Mouse (Mus musculus): ENCODE measurements around the gene Ssbp3. TPM values are rescaled to one million over a fixed set of nuclear protein-coding genes. Genes with fewer than 3 reads are reported as not detected.

Ssbp3 gene
- polyA plus RNA-seq, 1 experiment from 2014 or later, result 108 TPM

- no peak for ATAC-seq (replicated peaks; ENCODE audit: low FRiP score)
Observed at GRCm38 (mm10) chr4:107082185-107082584, 171.7 kb downstream of the Ssbp3 start.

GRCm38 (mm10) chr4:107083126-107083525 is 172.6 kb downstream of the Ssbp3 start:
- no peak overlapping the region for H3K27ac ChIP-seq
- ATAC-seq (replicated peaks; ENCODE audit: low FRiP score), result no peak
- no peak overlapping the region for H3K4me2 ChIP-seq
- peaks cover 27% of the 10 kb centered on the region for H3K4me1 ChIP-seq
- H3K27me3 ChIP-seq, result no peaks in the 10 kb centered on the region
- H3K36me3 ChIP-seq, result no peaks in the 10 kb centered on the region
- no peak overlapping the region for H3K9ac ChIP-seq
- no peaks in the 10 kb centered on the region for H3K9me3 ChIP-seq (replicated peaks)
- 88% methylated on average over 4 of the region's 4 CpGs for WGBS
- H3K4me3 ChIP-seq (replicated peaks), result no peak overlapping the region

More at GRCm38 (mm10) chr4:107082185-107082584, 171.7 kb downstream of the Ssbp3 start:
- Histone ChIP-seq H3K4me3 (replicated peaks) (no peak overlapping the region), H3K9ac (no peak overlapping the region), H3K4me1 (peaks cover 27% of the 10 kb centered on the region), H3K4me2 (no peak overlapping the region), H3K27ac (peak overlapping the region; percentile 41), H3K36me3 (no peaks in the 10 kb centered on the region), H3K9me3 (replicated peaks) (no peaks in the 10 kb centered on the region), H3K27me3 (no peaks in the 10 kb centered on the region)
- WGBS, result 80% methylated on average over 3 of the region's 3 CpGs

GRCm38 (mm10) chr4:107084343-107084742 is 173.8 kb downstream of the Ssbp3 start:
- ATAC-seq (replicated peaks; ENCODE audit: low FRiP score), result no peak

GRCm38 (mm10) chr4:107084858-107085257 is 174.4 kb downstream of the Ssbp3 start:
- Histone ChIP-seq H3K4me2 (no peak overlapping the region), H3K9me3 (replicated peaks) (no peaks in the 10 kb centered on the region), H3K4me1 (peaks cover 27% of the 10 kb centered on the region), H3K27me3 (no peaks in the 10 kb centered on the region), H3K27ac (0 out of 2 replicates have a peak overlapping the region, but pooled peaks have one; percentile 73), H3K4me3 (replicated peaks) (no peak overlapping the region), H3K36me3 (no peaks in the 10 kb centered on the region), H3K9ac (no peak overlapping the region)
- peak; percentile 86 for ATAC-seq (replicated peaks; ENCODE audit: low FRiP score)
- WGBS, result 21% methylated on average over 6 of the region's 6 CpGs

More at GRCm38 (mm10) chr4:107084343-107084742, 173.8 kb downstream of the Ssbp3 start:
- Histone ChIP-seq H3K4me1 (peaks cover 27% of the 10 kb centered on the region), H3K36me3 (no peaks in the 10 kb centered on the region), H3K9me3 (replicated peaks) (no peaks in the 10 kb centered on the region), H3K9ac (no peak overlapping the region), H3K4me2 (no peak overlapping the region), H3K27me3 (no peaks in the 10 kb centered on the region), H3K4me3 (replicated peaks) (no peak overlapping the region), H3K27ac (peak overlapping the region; percentile 29)
- 58% methylated on average over 1 of the region's 1 CpGs for WGBS

- H3K4me2 ChIP-seq, result no peak overlapping the region
- WGBS, result 72% methylated on average over 14 of the region's 14 CpGs
Observed at GRCm38 (mm10) chr4:107091696-107092095, 181.2 kb downstream of the Ssbp3 start.

GRCm38 (mm10) chr4:107094484-107095187 is 184.1 kb downstream of the Ssbp3 start:
- no peaks in the 10 kb centered on the region for H3K9me3 ChIP-seq (replicated peaks)
- WGBS, result 73% methylated on average over 16 of the region's 16 CpGs
- no peak overlapping the region for H3K4me3 ChIP-seq (replicated peaks)
- 0 out of 2 replicates have a peak, but pooled peaks cover 8% of the 10 kb centered on the region for H3K27me3 ChIP-seq
- H3K4me1 ChIP-seq, result peaks cover 9% of the 10 kb centered on the region; the same call in 1 of the 2 replicates
- no peaks in the 10 kb centered on the region for H3K36me3 ChIP-seq
- H3K9ac ChIP-seq, result no peak overlapping the region
- H3K27ac ChIP-seq, result no peak overlapping the region
- no peak for ATAC-seq (replicated peaks; ENCODE audit: low FRiP score)
- no peak overlapping the region for H3K4me2 ChIP-seq

More at GRCm38 (mm10) chr4:107091696-107092095, 181.2 kb downstream of the Ssbp3 start:
- ATAC-seq (replicated peaks; ENCODE audit: low FRiP score), result no peak
- Histone ChIP-seq H3K27ac (no peak overlapping the region), H3K4me1 (peaks cover 3% of the 10 kb centered on the region; the same call in 1 of the 2 replicates), H3K36me3 (no peaks in the 10 kb centered on the region), H3K27me3 (no peaks in the 10 kb centered on the region), H3K9me3 (replicated peaks) (no peaks in the 10 kb centered on the region), H3K4me3 (replicated peaks) (no peak overlapping the region), H3K9ac (no peak overlapping the region)

- H3K27me3 ChIP-seq, result 0 out of 2 replicates have a peak, but pooled peaks cover 8% of the 10 kb centered on the region
- H3K27ac ChIP-seq, result no peak overlapping the region
- no peak overlapping the region for H3K4me3 ChIP-seq (replicated peaks)
- no peak overlapping the region for H3K9ac ChIP-seq
- 53% methylated on average over 6 of the region's 6 CpGs for WGBS
- H3K4me2 ChIP-seq, result no peak overlapping the region
- no peak for ATAC-seq (replicated peaks; ENCODE audit: low FRiP score)
- H3K9me3 ChIP-seq (replicated peaks), result no peaks in the 10 kb centered on the region
- H3K4me1 ChIP-seq, result peaks cover 9% of the 10 kb centered on the region; the same call in 1 of the 2 replicates
- no peaks in the 10 kb centered on the region for H3K36me3 ChIP-seq
Observed at GRCm38 (mm10) chr4:107096043-107096442, 185.5 kb downstream of the Ssbp3 start.

- H3K36me3 ChIP-seq, result no peaks in the 10 kb centered on the region
- no peak for ATAC-seq (replicated peaks; ENCODE audit: low FRiP score)
- H3K9ac ChIP-seq, result no peak within 1 kb of the TSS
- WGBS, result 67% methylated on average over 16 of the region's 16 CpGs
- H3K4me2 ChIP-seq, result no peak within 1 kb of the TSS
- no peaks in the 10 kb centered on the region for H3K9me3 ChIP-seq (replicated peaks)
- H3K4me3 ChIP-seq (replicated peaks), result no peak within 1 kb of the TSS
- H3K4me1 ChIP-seq, result peaks cover 7% of the 10 kb centered on the region; the same call in 1 of the 2 replicates
- H3K27ac ChIP-seq, result no peak within 1 kb of the TSS
- H3K27me3 ChIP-seq, result 0 out of 2 replicates have a peak, but pooled peaks cover 8% of the 10 kb centered on the region
Observed at GRCm38 (mm10) chr4:107096841-107097373, 186.4 kb downstream of the Ssbp3 start, which contains the start of gene Cdcp2. Gene Cdcp2, plus strand, starts transcription at chr4:107096891.

GRCm38 (mm10) chr4:107097871-107098270 is 187.4 kb downstream of the Ssbp3 start:
- no peak overlapping the region for H3K27ac ChIP-seq
- no peak overlapping the region for H3K9ac ChIP-seq
- H3K36me3 ChIP-seq, result no peaks in the 10 kb centered on the region
- H3K4me3 ChIP-seq (replicated peaks), result no peak overlapping the region
- H3K4me2 ChIP-seq, result 0 out of 2 replicates have a peak overlapping the region, but pooled peaks have one; percentile 28
- peaks cover 14% of the 10 kb centered on the region for H3K4me1 ChIP-seq
- H3K27me3 ChIP-seq, result 0 out of 2 replicates have a peak, but pooled peaks cover 8% of the 10 kb centered on the region
- ATAC-seq (replicated peaks; ENCODE audit: low FRiP score), result no peak; the same call in 1 of the 2 replicates
- 23% methylated on average over 15 of the region's 15 CpGs for WGBS
- H3K9me3 ChIP-seq (replicated peaks), result no peaks in the 10 kb centered on the region

- H3K9me3 ChIP-seq (replicated peaks), result no peaks in the 10 kb centered on the region
- H3K4me2 ChIP-seq, result no peak overlapping the region
- H3K27ac ChIP-seq, result no peak overlapping the region
- H3K4me3 ChIP-seq (replicated peaks), result no peak overlapping the region
- 53% methylated on average over 10 of the region's 10 CpGs for WGBS
- 0 out of 2 replicates have a peak, but pooled peaks cover 8% of the 10 kb centered on the region for H3K27me3 ChIP-seq
- ATAC-seq (replicated peaks; ENCODE audit: low FRiP score), result no peak
- no peaks in the 10 kb centered on the region for H3K36me3 ChIP-seq
- H3K9ac ChIP-seq, result no peak overlapping the region
- peaks cover 14% of the 10 kb centered on the region for H3K4me1 ChIP-seq
Observed at GRCm38 (mm10) chr4:107098375-107098774, 187.9 kb downstream of the Ssbp3 start.

- 68% methylated on average over 17 of the region's 17 CpGs for WGBS
- no peak overlapping the region for H3K4me3 ChIP-seq (replicated peaks)
- H3K27me3 ChIP-seq, result 0 out of 2 replicates have a peak, but pooled peaks cover 8% of the 10 kb centered on the region
- H3K36me3 ChIP-seq, result no peaks in the 10 kb centered on the region
- no peak overlapping the region for H3K27ac ChIP-seq
- peaks cover 14% of the 10 kb centered on the region for H3K4me1 ChIP-seq
- ATAC-seq (replicated peaks; ENCODE audit: low FRiP score), result no peak
- H3K4me2 ChIP-seq, result no peak overlapping the region
- no peak overlapping the region for H3K9ac ChIP-seq
- no peaks in the 10 kb centered on the region for H3K9me3 ChIP-seq (replicated peaks)
Observed at GRCm38 (mm10) chr4:107098791-107099525, 188.5 kb downstream of the Ssbp3 start.
